Mouse (Mus musculus) lung, postnatal 25 days (tissue): ENCODE data around the gene Ctsc.
"Not testable (repeated sequence)": the region's sequence is repeated elsewhere in the genome, so short reads cannot be mapped to it uniquely, and the experiment has no call there.

Experiments used
- DNase-seq: peaks from one replicate; pipeline ENCODE4 v3.0.0; 2022; ENCODE audit warnings: low spot score

Ctsc gene

GRCm38 (mm10) chr7:88277858-88278627 lies at the start of gene Ctsc:
Ctsc (plus strand) TSS chr7:88278085.
- DNase-seq: peak; percentile 95

GRCm38 (mm10) chr7:88229051-88229450 lies 48.8 kb upstream of the Ctsc start:
- DNase-seq: no peak

- DNase-seq: no peak
Measured at GRCm38 (mm10) chr7:88230121-88230520, 47.8 kb upstream of the Ctsc start.

- DNase-seq: no peak
Measured at GRCm38 (mm10) chr7:88230756-88231522, 46.9 kb upstream of the Ctsc start.

GRCm38 (mm10) chr7:88243059-88243458 lies 34.8 kb upstream of the Ctsc start:
- DNase-seq: peak; percentile 34

GRCm38 (mm10) chr7:88244462-88244861 lies 33.4 kb upstream of the Ctsc start:
- DNase-seq: peak; percentile 44

GRCm38 (mm10) chr7:88250380-88250779 lies 27.5 kb upstream of the Ctsc start:
- DNase-seq: not testable (repeated sequence)

GRCm38 (mm10) chr7:88251535-88251934 lies 26.4 kb upstream of the Ctsc start:
- no peak for DNase-seq

GRCm38 (mm10) chr7:88252129-88252528 lies 25.8 kb upstream of the Ctsc start:
- no peak for DNase-seq

GRCm38 (mm10) chr7:88254884-88255283 lies 23.0 kb upstream of the Ctsc start:
- no peak for DNase-seq

- DNase-seq: no peak
Measured at GRCm38 (mm10) chr7:88259155-88259925, 18.5 kb upstream of the Ctsc start.

- no peak for DNase-seq
Measured at GRCm38 (mm10) chr7:88261799-88262198, 16.1 kb upstream of the Ctsc start.

- DNase-seq: no peak
Measured at GRCm38 (mm10) chr7:88264861-88265260, 13.0 kb upstream of the Ctsc start.

GRCm38 (mm10) chr7:88269913-88270312 lies 8.0 kb upstream of the Ctsc start:
- peak; percentile 49 for DNase-seq

- peak; percentile 64 for DNase-seq
Measured at GRCm38 (mm10) chr7:88271531-88271930, 6.4 kb upstream of the Ctsc start.

- DNase-seq: peak; percentile 27
Measured at GRCm38 (mm10) chr7:88276914-88277765, 745 bp upstream of the Ctsc start.

GRCm38 (mm10) chr7:88278628-88279196 lies 827 bp downstream of the Ctsc start:
- no peak for DNase-seq

GRCm38 (mm10) chr7:88285276-88285675 lies 7.4 kb downstream of the Ctsc start:
- no peak for DNase-seq

GRCm38 (mm10) chr7:88291036-88291435 lies 13.2 kb downstream of the Ctsc start:
- DNase-seq: no peak

GRCm38 (mm10) chr7:88292044-88292443 lies 14.2 kb downstream of the Ctsc start:
- DNase-seq: no peak

GRCm38 (mm10) chr7:88293907-88294306 lies 16.0 kb downstream of the Ctsc start:
- DNase-seq: no peak
